Mouse (Mus musculus) liver, adult 2 months (tissue): ENCODE measurements at regions not wholly inside any gene's neighbourhood (a gene's known extent, or its start where the extent isn't known, plus 50 kb on each side); places are given as distances from the start of the nearest gene placed in this dataset.

Experiments used
- DNase-seq: peaks from one replicate; pipeline ENCODE4 v3.0.0-alpha.2; 2011; ENCODE audit warnings: low read depth, low spot score; ENCODE audit errors: extremely low read depth
- H3K27ac ChIP-seq: fragments of 200-500 bp; replicated peaks from 2 replicates; pipeline ENCODE4 v1.5.1; 2012; ENCODE audit warnings: low read depth, mild to moderate bottlenecking, control low read depth, inconsistent platforms, low read length; ENCODE audit not compliant: insufficient read depth
- H3K27me3 ChIP-seq: fragments of 200-500 bp; 2 replicates; pipeline ENCODE4 v1.6.1; 2012; ENCODE audit warnings: mild to moderate bottlenecking, moderate library complexity, low read length, inconsistent platforms; ENCODE audit not compliant: control insufficient read depth, insufficient read depth
- H3K36me3 ChIP-seq: fragments of 200-500 bp; 2 replicates; pipeline ENCODE4 v1.6.1; 2012; ENCODE audit warnings: low read length, inconsistent platforms; ENCODE audit not compliant: control insufficient read depth, insufficient read depth
- H3K4me1 ChIP-seq: fragments of 200-500 bp; 2 replicates; pipeline ENCODE4 v1.6.1; 2011; ENCODE audit warnings: low read length; ENCODE audit not compliant: control insufficient read depth, insufficient read depth
- H3K4me3 ChIP-seq: fragments of 200-500 bp; 2 replicates; pipeline ENCODE4 v1.5.1; 2011; ENCODE audit warnings: low read depth, mild to moderate bottlenecking, control low read depth, low read length, moderate library complexity; ENCODE audit not compliant: insufficient read depth
- H3K79me2 ChIP-seq: fragments of 200-500 bp; 2 replicates; pipeline ENCODE4 v1.6.1; 2012; ENCODE audit warnings: inconsistent platforms, mild to moderate bottlenecking, low read length, moderate library complexity; ENCODE audit not compliant: control insufficient read depth, insufficient read depth
- H3K9ac ChIP-seq: fragments of 200-500 bp; 2 replicates; pipeline ENCODE4 v1.6.1; 2012; ENCODE audit warnings: low read depth, mild to moderate bottlenecking, control low read depth, inconsistent platforms, low read length
- CTCF ChIP-seq: fragments of 200-500 bp; IDR thresholded peaks from 2 replicates; pipeline ENCODE4 v1.5.1; 2011; ENCODE audit warnings: low read depth, low read length, control low read depth
- POLR2A ChIP-seq: fragments of 200-500 bp; IDR thresholded peaks from 2 replicates; pipeline ENCODE4 v1.6.1; 2011; ENCODE audit warnings: low read length, control low read depth; ENCODE audit not compliant: insufficient read depth; ENCODE audit errors: extremely low read depth
- WGBS: fragments of 180-500 bp; shearing (Covaris S2); methylation state at CpG from one replicate; pipeline ENCODE4 v1.1.7; 2018; 5-methylcytosine and 5-hydroxymethylcytosine counted together

DNA sequence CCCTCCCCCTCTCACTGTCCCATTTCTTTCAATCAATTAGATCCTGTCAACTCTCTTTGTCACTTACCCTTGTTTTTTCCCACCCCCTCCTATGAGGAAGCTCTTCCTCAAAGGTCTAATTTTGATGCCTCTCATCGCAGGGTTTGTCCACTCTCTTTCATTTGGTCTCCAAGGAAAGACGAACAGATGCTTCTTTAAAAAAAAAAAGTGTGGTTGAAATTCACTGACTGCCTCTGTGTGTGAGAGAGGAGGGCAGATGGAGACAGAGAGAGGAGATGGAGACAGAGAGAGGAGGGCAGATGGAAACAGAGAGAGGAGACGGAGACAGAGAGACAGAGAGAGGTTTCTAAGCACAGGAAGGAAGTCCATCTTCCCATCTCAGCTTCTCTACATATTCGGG lies 113.1 kb downstream of the Cartpt start:
- no peak overlapping the region for H3K4me3 ChIP-seq
- H3K79me2 ChIP-seq = no peaks in the 10 kb centered on the region
- H3K4me1 ChIP-seq = no peaks in the 10 kb centered on the region
- H3K36me3 ChIP-seq = no peaks in the 10 kb centered on the region
- 72% methylated on average over 4 of the region's 4 CpGs for WGBS
- TF ChIP-seq POLR2A = no peak
- no peak for DNase-seq
- H3K27ac ChIP-seq = no peak overlapping the region
- no peaks in the 10 kb centered on the region for H3K27me3 ChIP-seq
- H3K9ac ChIP-seq = no peak overlapping the region

- no peak for DNase-seq
- Histone ChIP-seq H3K79me2 (no peaks in the 10 kb centered on the region), H3K27ac (no peak overlapping the region), H3K4me3 (no peak overlapping the region), H3K27me3 (no peaks in the 10 kb centered on the region), H3K9ac (no peak overlapping the region), H3K36me3 (no peaks in the 10 kb centered on the region), H3K4me1 (no peaks in the 10 kb centered on the region)
- TF ChIP-seq CTCF = no peak
- no peak for TF ChIP-seq POLR2A
- 92% methylated on average over 4 of the region's 4 CpGs for WGBS
Measured at GRCm38 (mm10) chr13:99785427-99785826, 115.5 kb downstream of the Cartpt start.

DNA sequence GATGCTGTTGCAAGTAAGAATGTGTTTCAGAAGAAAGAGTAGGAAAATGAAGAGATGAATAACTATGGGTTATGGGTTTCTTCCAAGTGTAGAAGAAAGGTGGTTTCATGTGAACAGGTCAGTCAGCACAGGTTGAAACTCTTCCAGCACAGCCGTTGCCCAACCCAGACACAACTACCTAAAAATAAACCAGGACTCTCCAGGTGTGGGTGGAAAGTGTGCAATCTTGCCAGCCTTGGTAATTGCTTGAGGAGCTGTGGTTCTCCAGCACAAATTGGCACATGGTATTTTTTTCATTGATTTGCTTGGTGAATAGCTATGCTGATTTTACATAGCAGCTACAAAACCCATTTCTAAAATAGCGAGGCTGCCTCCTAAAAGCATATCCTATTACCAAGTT lies 116.6 kb downstream of the Cartpt start:
- no peaks in the 10 kb centered on the region for H3K79me2 ChIP-seq
- WGBS = 78% methylated on average over 2 of the region's 2 CpGs
- no peaks in the 10 kb centered on the region for H3K36me3 ChIP-seq
- no peaks in the 10 kb centered on the region; the same call in 1 of the 2 replicates for H3K27me3 ChIP-seq
- no peak for DNase-seq
- no peak overlapping the region for H3K9ac ChIP-seq
- H3K4me3 ChIP-seq = no peak overlapping the region
- TF ChIP-seq POLR2A = no peak
- no peak for TF ChIP-seq CTCF
- H3K27ac ChIP-seq = no peak overlapping the region
- no peaks in the 10 kb centered on the region for H3K4me1 ChIP-seq

DNA sequence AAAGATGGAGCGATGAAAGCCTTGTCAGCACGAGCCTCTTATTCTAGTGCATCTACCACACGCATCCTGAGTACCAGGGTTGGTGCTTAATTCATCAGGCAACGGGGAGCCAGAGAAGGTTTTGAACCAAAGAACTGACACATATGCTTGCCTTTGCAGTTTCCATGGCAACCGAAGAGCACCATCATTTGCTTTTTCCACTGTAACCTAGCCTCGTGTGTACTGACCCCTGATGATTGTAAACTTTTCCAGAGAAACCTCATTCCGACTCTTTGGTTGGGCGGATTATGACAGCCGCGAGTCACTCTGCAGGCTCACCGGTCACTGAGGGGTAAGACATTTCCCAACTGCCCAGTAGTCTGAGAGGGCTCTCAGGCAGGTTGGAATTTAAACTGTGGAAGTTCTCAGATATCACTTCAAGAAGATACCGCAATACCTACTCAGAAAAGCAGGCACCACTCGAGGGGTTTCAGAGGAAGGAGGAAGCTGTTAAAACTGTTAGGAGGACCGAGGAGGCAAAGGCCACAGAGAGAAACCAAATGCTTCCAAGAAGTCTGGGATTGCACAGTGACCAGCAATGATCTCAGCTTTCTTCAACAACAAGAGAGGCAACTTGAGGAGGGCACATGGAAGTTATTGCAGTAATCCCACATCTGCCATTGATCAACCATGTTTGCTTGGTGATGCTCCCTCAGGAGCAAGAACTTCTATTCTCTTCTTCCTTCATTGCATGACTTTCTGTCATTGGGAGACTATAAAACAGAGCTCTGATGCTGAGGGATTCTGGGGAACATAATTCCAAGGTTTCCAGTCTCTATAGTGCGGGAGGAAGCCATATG lies 117.8 kb downstream of the Cartpt start:
- Histone ChIP-seq H3K27me3 (no peaks in the 10 kb centered on the region; the same call in 1 of the 2 replicates), H3K4me3 (no peak overlapping the region), H3K79me2 (no peaks in the 10 kb centered on the region), H3K36me3 (no peaks in the 10 kb centered on the region), H3K4me1 (no peaks in the 10 kb centered on the region), H3K9ac (no peak overlapping the region), H3K27ac (no peak overlapping the region)
- DNase-seq = no peak
- no peak for TF ChIP-seq POLR2A
- WGBS = 80% methylated on average over 15 of the region's 15 CpGs

DNA sequence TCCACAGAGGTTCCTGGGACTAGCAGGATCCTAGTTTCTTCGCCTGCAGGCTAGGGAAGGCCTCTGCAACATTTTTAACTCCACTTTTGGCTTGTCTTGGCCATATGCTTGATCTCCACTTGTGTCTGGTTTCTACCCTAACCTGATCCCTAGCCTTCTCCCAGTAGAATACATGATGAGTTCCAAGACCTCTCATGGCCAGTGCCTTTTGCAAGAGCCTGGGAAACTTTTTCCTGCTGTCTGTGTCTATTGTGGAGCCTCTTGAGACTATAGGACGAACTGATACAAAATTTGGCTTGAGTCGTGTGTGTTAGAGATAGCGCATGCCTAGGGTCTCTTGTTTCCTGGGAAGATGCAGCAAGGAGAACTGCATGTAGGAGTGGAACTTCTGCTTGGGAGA lies 119.3 kb downstream of the Cartpt start:
- WGBS = 78% methylated on average over 4 of the region's 4 CpGs
- no peaks in the 10 kb centered on the region for H3K79me2 ChIP-seq
- no peak overlapping the region for H3K9ac ChIP-seq
- TF ChIP-seq POLR2A (no peak), CTCF (no peak)
- no peaks in the 10 kb centered on the region for H3K4me1 ChIP-seq
- no peaks in the 10 kb centered on the region for H3K36me3 ChIP-seq
- no peak for DNase-seq
- H3K4me3 ChIP-seq = no peak overlapping the region
- H3K27me3 ChIP-seq = no peaks in the 10 kb centered on the region; the same call in 1 of the 2 replicates
- H3K27ac ChIP-seq = no peak overlapping the region

- H3K4me1 ChIP-seq = no peaks in the 10 kb centered on the region
- H3K4me3 ChIP-seq = no peak overlapping the region
- TF ChIP-seq POLR2A (no peak), CTCF (no peak)
- no peak overlapping the region for H3K9ac ChIP-seq
- 52% methylated on average over 16 of the region's 16 CpGs for WGBS
- no peaks in the 10 kb centered on the region; the same call in 1 of the 2 replicates for H3K27me3 ChIP-seq
- no peak overlapping the region for H3K27ac ChIP-seq
- no peaks in the 10 kb centered on the region for H3K79me2 ChIP-seq
- DNase-seq = no peak
- H3K36me3 ChIP-seq = no peaks in the 10 kb centered on the region
Measured at GRCm38 (mm10) chr13:99780751-99781460, 120.0 kb downstream of the Cartpt start.
